Comparison of ENCODE assay signal across 17 mouse cellular contexts in the genomic region with DNA sequence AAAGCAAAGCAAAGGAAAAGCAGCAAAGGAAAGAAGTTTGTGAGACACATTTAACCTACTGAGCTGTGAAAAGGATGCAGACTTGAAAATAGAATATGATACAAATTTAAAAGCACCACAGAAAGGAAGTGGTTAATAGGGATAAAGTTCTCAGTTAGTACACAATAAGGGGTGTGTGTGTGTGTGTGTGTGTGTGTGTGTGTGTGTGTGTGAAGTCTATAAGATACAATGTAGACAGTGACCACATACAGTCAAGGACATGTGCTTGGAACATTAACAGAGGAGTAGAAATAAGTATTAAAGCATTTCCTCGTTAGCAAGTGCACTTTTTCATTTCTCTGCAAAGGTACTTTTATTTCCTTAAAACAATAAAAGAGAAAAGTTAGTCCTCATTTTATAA.
"Had no signal": no experiment of that assay in that cellular context is flagged by ENCODE, and none has a peak within 500 bp of the region (broad histone marks: within the 10 kb centered on the region; RNA-seq: fewer than 3 reads in every experiment).

No protein-coding gene starts in this region.

- H3K9ac ChIP-seq: intestine, embryonic 15.5 days; kidney, embryonic 15.5 days; liver, embryonic 13.5 days; neural tube, embryonic 12.5 days; neural tube, embryonic 15.5 days had no signal

- H3K4me3 ChIP-seq: intestine, embryonic 15.5 days; kidney, embryonic 15.5 days; left cerebral cortex, adult 2 months; liver, embryonic 13.5 days; neural tube, embryonic 12.5 days had no signal

- H3K9me3 ChIP-seq: intestine, embryonic 15.5 days; kidney, embryonic 15.5 days; liver, embryonic 13.5 days; neural tube, embryonic 12.5 days; neural tube, embryonic 15.5 days had no signal

- H3K4me2 ChIP-seq: intestine, embryonic 15.5 days; kidney, embryonic 15.5 days; liver, embryonic 13.5 days had no signal

- H3K36me3 ChIP-seq: intestine, embryonic 15.5 days; kidney, embryonic 15.5 days; liver, embryonic 13.5 days; neural tube, embryonic 12.5 days; neural tube, embryonic 15.5 days had no signal

- H3K27me3 ChIP-seq: intestine, embryonic 15.5 days; liver, embryonic 13.5 days had no signal

- DNase-seq: kidney, adult 11 months; kidney, adult 8-10 months; kidney, postnatal 10 days; kidney, postnatal 36 days; layer of hippocampus, postnatal 36 days; liver, embryonic 13.5 days; lung, adult 2 months; lung, postnatal 14 days; lung, postnatal 4 days; right cerebral cortex, postnatal 25 days; thymus, postnatal 25 days had no signal

- H3K4me1 ChIP-seq: intestine, embryonic 15.5 days; liver, embryonic 13.5 days had no signal

- H3K27ac ChIP-seq: intestine, embryonic 15.5 days; kidney, embryonic 15.5 days; left cerebral cortex, adult 2 months; liver, embryonic 13.5 days; neural tube, embryonic 12.5 days; neural tube, embryonic 15.5 days; stomach, postnatal 0 days had no signal
